Mouse (Mus musculus) monocyte, adult 59 days (primary cell): ENCODE results near the gene Cers2. TPM values are rescaled to one million over a fixed set of nuclear protein-coding genes. Genes with fewer than 3 reads are reported as not detected.

Experiments
- total RNA-seq, 2 experiments: library from RNA; stranded (reverse); gene quantifications; one replicate each; pipeline ENCODE4 v1.2.4; 2023

The Cers2 gene
- 100 to 1,000 TPM; 131 to 142 TPM for total RNA-seq

DNA sequence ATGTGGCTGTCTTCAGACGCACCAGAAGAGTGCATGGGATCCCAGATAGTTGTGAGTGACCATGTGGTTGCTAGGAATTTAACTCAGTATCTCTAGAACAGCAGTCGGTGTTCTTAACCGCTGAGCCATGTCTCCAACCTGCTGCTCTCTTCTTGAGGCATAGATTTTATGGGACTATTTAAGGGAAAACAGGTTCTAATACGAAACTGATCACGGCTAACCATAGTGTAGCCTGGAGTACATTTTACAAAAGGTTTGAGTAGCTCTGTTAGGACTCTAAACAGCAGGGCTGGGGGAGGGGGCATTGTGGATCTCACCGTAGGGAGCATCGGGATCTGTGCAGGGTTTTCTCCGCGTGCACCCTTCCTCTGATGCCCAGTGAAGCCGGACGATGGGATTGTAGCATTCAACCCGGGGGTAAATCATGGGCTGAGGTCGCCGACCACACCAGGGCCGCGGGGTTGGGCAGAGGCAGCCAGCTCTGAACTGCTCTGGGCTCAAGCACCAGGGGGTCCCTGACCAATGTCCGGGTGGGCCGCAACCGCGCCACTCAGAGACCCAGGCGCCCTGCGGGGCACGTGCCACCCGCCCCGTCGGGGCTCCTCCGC, at the start of gene Cers2:
Gene Cers2, plus strand, starts transcription at position 306 of the 608 bp plus-strand sequence.

DNA sequence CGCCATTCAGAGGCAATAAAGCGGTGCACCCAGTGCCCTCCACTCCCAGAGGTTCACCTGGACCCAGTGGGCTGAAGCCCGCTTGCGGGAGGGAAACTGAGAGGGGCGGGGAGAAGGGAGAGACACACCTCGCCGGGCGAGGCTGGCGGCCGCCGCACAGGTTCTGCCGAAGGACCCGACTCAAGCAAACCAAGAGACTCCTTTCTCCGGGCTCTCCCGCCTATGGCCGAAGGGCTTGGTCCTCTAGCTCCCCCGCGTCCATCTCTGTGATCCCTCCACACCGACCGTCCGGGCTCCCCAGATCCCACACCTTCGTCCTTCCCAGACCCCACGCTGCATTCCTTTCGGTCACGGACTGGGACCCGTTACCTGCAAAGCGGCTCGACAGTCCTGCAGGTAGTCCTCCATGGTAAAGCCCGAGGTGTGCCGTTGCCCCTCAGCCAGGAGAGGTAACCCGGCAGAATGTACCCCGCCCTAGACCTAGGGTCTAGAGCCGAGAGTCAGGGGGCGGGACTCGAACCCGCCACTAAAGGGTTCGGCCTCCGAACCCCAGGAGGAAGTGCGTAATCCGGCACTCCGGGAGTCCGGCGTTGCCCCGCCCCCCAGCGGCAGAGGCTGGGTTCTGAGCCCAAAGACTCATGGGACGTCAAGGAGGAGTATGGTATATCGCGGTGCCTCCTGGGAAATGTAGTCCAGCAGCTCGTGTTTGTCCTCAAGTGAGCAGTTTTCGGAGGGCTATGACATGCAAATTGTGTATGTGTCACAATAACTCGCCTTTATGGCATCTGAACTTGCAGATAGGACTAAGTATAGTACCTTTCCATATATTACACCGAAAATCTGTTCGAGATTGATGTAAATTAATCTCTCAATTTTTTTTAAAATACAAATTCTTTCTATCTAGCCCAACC, 33.1 kb upstream of the Cers2 start, which contains the start of the genes Mindy1 and Prune1:
Gene Mindy1, plus strand, starts transcription at position 130 of the 911 bp plus-strand sequence.
Gene Prune1, minus strand, starts transcription at position 861 of the 911 bp plus-strand sequence.

DNA sequence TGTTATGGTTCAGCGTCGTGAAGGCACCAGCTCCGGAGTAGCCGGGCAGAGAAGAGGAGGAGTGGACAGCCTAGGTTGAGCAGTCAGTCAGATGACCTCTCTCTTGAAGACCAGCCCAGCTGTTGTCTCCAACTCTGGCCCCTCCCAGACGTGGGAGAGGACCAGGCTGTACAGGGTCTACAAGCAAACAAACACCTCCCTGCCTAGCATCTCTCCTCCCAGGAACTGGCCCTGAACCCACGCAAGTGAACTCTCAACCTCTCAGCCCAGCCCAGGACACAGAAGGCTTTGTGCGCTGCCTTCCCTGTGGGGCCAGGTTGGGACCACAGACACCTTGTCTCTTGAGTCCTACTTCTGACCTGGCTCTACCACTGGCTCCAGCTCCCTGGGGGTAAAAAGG, 7.5 kb upstream of the Cers2 start, which contains the start of gene Anxa9:
Gene Anxa9, minus strand, starts transcription at position 77 of the 400 bp plus-strand sequence.

DNA sequence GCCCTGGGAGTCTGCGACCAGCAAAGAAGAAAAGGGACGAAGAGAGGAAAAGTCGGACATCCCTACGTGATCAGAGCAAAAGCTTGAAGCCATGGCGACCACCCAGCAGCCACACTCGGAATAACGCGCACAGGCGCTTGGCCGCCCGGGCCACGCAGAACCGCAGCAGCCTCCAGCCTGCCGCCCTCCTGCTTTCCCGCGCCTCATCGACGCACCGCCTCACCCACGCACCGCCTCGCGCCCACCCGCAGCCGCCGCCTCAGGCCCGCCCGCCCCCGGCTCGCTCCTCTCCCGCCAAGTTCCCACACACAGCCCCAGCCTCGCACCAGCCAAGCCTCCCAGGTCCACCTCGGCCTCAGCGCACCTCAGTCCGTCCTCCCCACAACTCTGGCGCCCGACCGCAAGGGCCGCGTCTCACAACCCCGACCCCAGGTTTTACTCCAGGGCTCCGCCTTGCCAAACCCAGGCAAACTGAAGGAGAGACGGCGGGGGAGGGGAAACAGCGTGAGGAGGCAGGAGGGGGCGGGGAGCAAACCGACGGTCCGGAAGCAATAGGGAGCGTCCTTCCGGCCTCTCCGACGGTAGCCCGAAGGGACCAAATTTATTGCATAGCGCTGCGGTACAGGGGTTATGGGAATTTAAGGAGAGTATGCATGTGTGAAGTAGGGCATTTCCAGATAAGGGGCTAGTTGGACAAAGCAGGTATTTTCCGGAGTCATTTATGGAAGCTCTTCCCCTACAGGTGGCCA, 42.3 kb downstream of the Cers2 start, which contains the start of gene Setdb1:
Gene Setdb1, minus strand, starts transcription at position 502 of the 749 bp plus-strand sequence.

Other genes starting within 250 kb of the Cers2 start
- 10 to 100 TPM; 23.3 to 23.8 TPM for gene Pip5k1a, start 207.9 kb upstream of the Cers2 start, total RNA-seq
- 10 to 100 TPM; 39.0 to 47.0 TPM for gene Vps72, start 203.8 kb upstream of the Cers2 start, total RNA-seq
- gene Tmod4, start 190.3 kb upstream of the Cers2 start, total RNA-seq, result 1 to 10 TPM; 1.0 to 2.3 TPM
- 10 to 100 TPM; 67.3 to 70.8 TPM for gene Scnm1, start 180.8 kb upstream of the Cers2 start, total RNA-seq
- gene Lysmd1, start 180.7 kb upstream of the Cers2 start, total RNA-seq, result 1 to 10 TPM; 1.9 to 2.0 TPM
- 100 to 1,000 TPM; 119 to 126 TPM for gene Tnfaip8l2, start 172.4 kb upstream of the Cers2 start, total RNA-seq
- gene Sema6c, start 154.3 kb upstream of the Cers2 start, total RNA-seq, result under 1 TPM; 0.34 to 0.61 TPM
- 10 to 100 TPM; 42.6 to 48.5 TPM for gene Gabpb2, start 96.9 kb upstream of the Cers2 start, total RNA-seq
- 100 to 1,000 TPM; 244 to 259 TPM for gene Cdc42se1, start 86.1 kb upstream of the Cers2 start, total RNA-seq
- 1 to 10 TPM; 5.6 to 5.7 TPM for gene Mllt11, start 82.6 kb upstream of the Cers2 start, total RNA-seq
- gene Gm128, start 73.2 kb upstream of the Cers2 start, total RNA-seq, result under 1 TPM in 1 of 2 experiments, not detected in 1; 0.43 TPM
- gene Bnipl, start 63.6 kb upstream of the Cers2 start, total RNA-seq, result not detected
- gene Mindy1, start 33.4 kb upstream of the Cers2 start, total RNA-seq, result 10 to 100 TPM; 37.3 to 42.4 TPM
- gene Prune1, start 32.7 kb upstream of the Cers2 start, total RNA-seq, result 10 to 100 TPM in 1 of 2 experiments, 1 to 10 TPM in 1; 9.9 to 10.5 TPM
- gene Anxa9, start 7.6 kb upstream of the Cers2 start, total RNA-seq, result 1 to 10 TPM; 2.5 to 3.0 TPM
- gene Setdb1, start 42.4 kb downstream of the Cers2 start, total RNA-seq, result 10 to 100 TPM; 25.5 to 30.8 TPM
- gene 4930558C23Rik, start 88.0 kb downstream of the Cers2 start, total RNA-seq, result not detected
- gene Arnt, start 119.6 kb downstream of the Cers2 start, total RNA-seq, result 10 to 100 TPM; 77.1 to 83.2 TPM
- 1 to 10 TPM; 1.5 to 1.8 TPM for gene Ctsk, start 184.5 kb downstream of the Cers2 start, total RNA-seq
- gene Ctss, start 212.0 kb downstream of the Cers2 start, total RNA-seq, result 1,000 to 10,000 TPM; 1,732 to 1,842 TPM
- not detected for gene Hormad1, start 244.9 kb downstream of the Cers2 start, total RNA-seq